Mouse (Mus musculus): ENCODE data around the gene Ddi1.
"Not testable (repeated sequence)": the region's sequence is repeated elsewhere in the genome, so short reads cannot be mapped to it uniquely, and the experiment has no call there.

Gene Ddi1

DNA sequence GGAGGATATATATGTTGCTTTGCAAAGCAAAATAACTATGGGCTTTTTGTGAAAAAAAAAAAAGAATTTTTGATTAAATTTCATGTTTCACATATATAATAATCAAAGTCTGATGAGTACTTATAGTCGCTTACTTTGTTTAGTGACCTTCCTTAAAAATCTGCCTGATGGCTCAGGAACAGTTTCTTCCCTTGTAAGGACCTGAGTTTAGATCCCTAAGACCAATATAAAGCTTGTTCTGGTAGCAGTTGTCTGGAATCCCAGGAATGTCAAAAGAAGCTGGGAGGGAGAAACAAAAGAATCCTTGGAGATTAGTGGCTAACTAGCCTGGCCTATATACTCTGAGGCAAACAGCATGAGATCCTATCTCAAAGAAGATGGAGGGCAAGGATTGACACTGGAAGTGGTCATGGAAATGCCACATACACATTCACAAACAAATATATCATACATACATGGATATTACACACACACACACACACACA, at the start of gene Ddi1:
Ddi1 (minus strand) TSS at position 51 of the 485 bp plus-strand sequence.
- in situ Hi-C loops (cut with MboI, MseI), result no loop called here

DNA sequence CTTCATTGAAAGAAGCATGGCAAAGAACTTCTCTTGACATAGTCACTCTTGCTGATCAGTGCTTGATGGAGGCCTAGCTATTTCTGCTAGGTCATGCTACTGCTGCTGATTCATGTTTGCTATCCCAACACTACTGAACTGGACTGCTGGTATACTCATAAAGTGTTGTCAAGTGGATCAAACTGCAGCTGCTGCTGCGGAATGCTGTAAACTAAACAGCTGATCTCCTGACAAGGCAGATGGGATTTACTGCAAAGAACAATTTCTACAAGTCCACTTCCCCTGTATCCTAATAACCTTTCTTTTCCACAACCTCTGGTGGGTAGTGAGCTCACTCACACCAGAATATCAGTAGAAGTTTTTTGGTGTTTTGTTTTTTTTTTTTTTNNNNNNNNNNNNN, 47.5 kb upstream of the Ddi1 start:
- in situ Hi-C loops (cut with MboI, MseI), result loop anchor here (5.0 kb wide), 1 partner anchor 1510 kb away; no protein-coding TSS in a partner anchor

DNA sequence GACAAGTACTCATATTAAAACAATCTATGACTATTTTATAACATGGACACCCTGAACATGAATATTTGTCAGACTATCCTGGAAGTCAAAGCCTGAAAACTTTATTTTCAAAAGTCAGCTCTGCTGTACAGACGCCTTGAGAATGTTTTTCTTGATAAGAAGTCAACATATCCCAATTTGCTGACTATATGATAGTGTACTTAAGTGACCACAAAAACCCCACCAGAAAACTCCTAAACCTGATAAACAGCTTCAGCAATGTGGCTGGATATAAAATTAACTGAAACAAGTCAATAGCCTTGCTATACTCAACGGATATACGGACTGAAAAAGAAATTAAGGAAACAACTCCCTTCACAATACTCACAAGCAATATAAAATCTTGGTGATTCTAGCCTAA, 36.2 kb upstream of the Ddi1 start:
- in situ Hi-C loops (cut with MboI, MseI), result no loop called here

DNA sequence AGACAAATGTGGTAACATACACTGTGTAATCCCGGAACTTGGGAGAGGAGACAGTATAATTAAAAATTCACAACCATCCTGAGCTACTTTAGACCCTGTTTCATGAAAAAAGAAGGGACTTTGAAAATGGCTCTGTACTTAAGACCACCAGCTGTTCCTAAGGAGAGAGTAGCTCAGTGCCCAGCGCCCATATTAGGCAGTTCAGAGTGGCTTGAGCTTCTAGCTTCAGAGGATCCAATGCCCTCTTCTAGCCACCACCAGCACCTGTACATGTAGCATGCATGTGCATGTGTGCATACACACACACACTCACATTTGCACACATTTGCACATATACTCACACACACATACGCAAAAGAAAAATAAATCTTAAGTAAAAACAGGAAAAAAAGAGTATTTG, 34.9 kb upstream of the Ddi1 start:
- in situ Hi-C loops (cut with MboI, MseI), result no loop called here

- in situ Hi-C loops (cut with MboI, MseI), result no loop called here
Observed at GRCm38 (mm10) chr9:6302050-6302449, 32.4 kb upstream of the Ddi1 start.

DNA sequence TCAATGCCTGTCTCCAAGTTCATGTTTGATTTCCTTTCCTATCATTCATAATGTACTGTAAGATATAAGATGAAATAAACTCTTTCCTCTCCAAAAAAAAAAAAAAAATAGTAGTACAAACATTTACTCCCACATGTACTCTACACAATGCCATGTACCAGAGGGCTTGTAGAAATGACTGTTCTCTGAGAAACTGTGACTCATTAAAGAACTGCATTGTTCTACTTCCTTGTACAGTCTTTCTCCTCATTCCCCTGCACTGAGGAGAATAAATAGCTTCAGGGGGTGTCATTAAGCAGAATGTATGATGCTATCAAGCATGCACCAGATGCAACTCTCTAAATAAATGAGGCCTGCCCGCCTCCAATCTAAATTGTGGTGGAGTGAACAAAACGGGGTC, 28.9 kb upstream of the Ddi1 start:
- in situ Hi-C loops (cut with MboI, MseI), result no loop called here

- in situ Hi-C loops (cut with MboI, MseI), result no loop called here
Observed at GRCm38 (mm10) chr9:6289211-6289696, 19.6 kb upstream of the Ddi1 start.

DNA sequence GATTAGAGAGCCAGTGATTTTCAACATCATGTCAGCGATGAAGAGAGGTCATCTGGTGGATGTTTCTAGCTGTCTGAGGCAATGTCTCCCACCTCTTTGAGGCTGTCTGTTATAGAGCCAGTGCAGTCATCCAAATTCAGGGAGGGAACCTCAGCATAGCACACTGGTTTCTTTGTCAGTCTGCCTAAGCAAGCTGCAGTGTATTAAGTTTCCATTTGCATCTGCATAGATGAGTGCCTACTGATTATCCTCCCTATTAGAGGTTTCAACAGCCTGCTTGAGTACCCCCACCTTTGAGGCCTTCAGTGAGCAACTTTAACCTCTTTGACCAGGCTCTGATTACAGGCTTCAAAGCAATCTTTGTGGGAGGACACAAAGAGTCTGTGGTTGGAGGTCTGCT, 17.1 kb upstream of the Ddi1 start:
- in situ Hi-C loops (cut with MboI, MseI), result no loop called here

- in situ Hi-C loops (cut with MboI, MseI), result no loop called here
Observed at GRCm38 (mm10) chr9:6277526-6277925, 7.9 kb upstream of the Ddi1 start.

GRCm38 (mm10) chr9:6276395-6276794, 6.7 kb upstream of the Ddi1 start:
- in situ Hi-C loops (cut with MboI, MseI), result no loop called here

DNA sequence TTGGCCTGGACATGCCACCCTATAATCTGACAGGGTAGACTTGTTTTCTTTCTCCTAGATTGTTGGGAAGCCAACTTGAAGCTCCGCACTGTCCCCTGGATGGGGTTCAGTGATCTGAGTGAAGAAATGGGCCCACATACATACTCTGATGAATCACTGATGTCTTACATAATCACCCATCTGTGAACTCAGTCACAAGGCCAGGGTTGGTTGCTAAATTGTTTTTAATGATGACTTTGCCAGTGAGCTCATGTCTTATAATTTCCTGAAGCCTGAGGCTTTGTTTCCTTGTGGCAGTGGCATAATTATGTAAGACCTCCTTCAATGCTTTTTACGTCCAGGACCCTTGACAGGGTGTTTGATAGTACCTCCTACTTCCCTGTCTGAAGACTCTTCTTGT, 4.8 kb downstream of the Ddi1 start:
- in situ Hi-C loops (cut with MboI, MseI), result no loop called here

- in situ Hi-C loops (cut with MboI, MseI), result no loop called here
Observed at GRCm38 (mm10) chr9:6257072-6257471, 12.6 kb downstream of the Ddi1 start.

DNA sequence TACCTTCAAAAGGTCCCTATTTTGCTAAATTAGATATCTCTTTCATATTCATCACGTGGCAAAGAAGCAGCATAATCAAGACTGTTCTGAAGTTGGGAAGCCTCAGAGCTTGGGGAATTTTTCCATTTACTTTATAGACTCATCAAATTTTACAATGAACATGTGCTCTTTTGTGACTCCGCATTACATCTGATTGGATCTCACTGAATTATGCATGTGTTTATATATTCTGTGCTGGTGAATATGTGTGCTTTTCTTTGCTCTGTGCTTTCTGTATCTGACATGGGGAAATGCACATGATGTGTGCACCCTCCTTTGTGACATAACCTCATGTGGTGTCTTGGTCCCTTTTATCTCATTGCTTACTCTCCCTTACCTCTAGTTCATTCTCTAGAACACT, 17.7 kb downstream of the Ddi1 start:
- in situ Hi-C loops (cut with MboI, MseI), result no loop called here

- in situ Hi-C loops (cut with MboI, MseI), result no loop called here
Observed at GRCm38 (mm10) chr9:6250320-6250719, 19.3 kb downstream of the Ddi1 start.

GRCm38 (mm10) chr9:6235982-6236381, 33.7 kb downstream of the Ddi1 start:
- in situ Hi-C loops (cut with MboI, MseI), result not testable (repeated sequence)

- in situ Hi-C loops (cut with MboI, MseI), result no loop called here
Observed at GRCm38 (mm10) chr9:6217505-6217904, 52.1 kb downstream of the Ddi1 start.

- in situ Hi-C loops (cut with MboI, MseI), result no loop called here
Observed at GRCm38 (mm10) chr9:6212862-6213261, 56.8 kb downstream of the Ddi1 start.

All from T-helper 1 cell (primary cell).